Mouse (Mus musculus) embryonic facial prominence, embryonic 12.5 days (tissue): ENCODE measurements at regions not wholly inside any gene's neighbourhood (a gene's known extent, or its start where the extent isn't known, plus 50 kb on each side); places are given as distances from the start of the nearest gene placed in this dataset.

Source experiments
- ATAC-seq: fragments of 200-750 bp; cut with Nextera tagmentation; 2 replicates; pipeline ENCODE4 v1.8.0; 2017; ENCODE audit not compliant: insufficient number of reproducible peaks, insufficient read depth, low FRiP score, low TSS enrichment
- H3K27ac ChIP-seq: fragments of 300-500 bp; sonication (generic); 2 replicates; pipeline ENCODE4 v1.5.1; 2016; ENCODE audit warnings: mild to moderate bottlenecking
- H3K27me3 ChIP-seq: fragments of 300-500 bp; sonication (generic); 2 replicates; pipeline ENCODE4 v1.6.1; 2016; ENCODE audit warnings: mild to moderate bottlenecking, moderate library complexity
- H3K36me3 ChIP-seq: fragments of 300-500 bp; sonication (generic); 2 replicates; pipeline ENCODE4 v1.6.1; 2016; ENCODE audit warnings: mild to moderate bottlenecking
- H3K4me1 ChIP-seq: fragments of 300-500 bp; sonication (generic); 2 replicates; pipeline ENCODE4 v1.6.1; 2016
- H3K4me2 ChIP-seq: fragments of 300-500 bp; sonication (generic); replicated peaks from 2 replicates; pipeline ENCODE4 v1.6.1; 2016; ENCODE audit warnings: mild to moderate bottlenecking, moderate library complexity
- H3K4me3 ChIP-seq: fragments of 300-500 bp; sonication (generic); 2 replicates; pipeline ENCODE4 v1.5.1; 2016; ENCODE audit warnings: mild to moderate bottlenecking
- H3K9ac ChIP-seq: fragments of 300-500 bp; sonication (generic); 2 replicates; pipeline ENCODE4 v1.6.1; 2016; ENCODE audit warnings: mild to moderate bottlenecking, moderate library complexity
- H3K9me3 ChIP-seq: fragments of 300-500 bp; sonication (generic); 2 replicates; pipeline ENCODE4 v1.6.1; 2016; ENCODE audit warnings: mild to moderate bottlenecking, moderate library complexity
- WGBS: fragments of 180-500 bp; shearing (Covaris S2); methylation state at CpG from one replicate; pipeline ENCODE4 v1.1.7; 2016; 5-methylcytosine and 5-hydroxymethylcytosine counted together

DNA sequence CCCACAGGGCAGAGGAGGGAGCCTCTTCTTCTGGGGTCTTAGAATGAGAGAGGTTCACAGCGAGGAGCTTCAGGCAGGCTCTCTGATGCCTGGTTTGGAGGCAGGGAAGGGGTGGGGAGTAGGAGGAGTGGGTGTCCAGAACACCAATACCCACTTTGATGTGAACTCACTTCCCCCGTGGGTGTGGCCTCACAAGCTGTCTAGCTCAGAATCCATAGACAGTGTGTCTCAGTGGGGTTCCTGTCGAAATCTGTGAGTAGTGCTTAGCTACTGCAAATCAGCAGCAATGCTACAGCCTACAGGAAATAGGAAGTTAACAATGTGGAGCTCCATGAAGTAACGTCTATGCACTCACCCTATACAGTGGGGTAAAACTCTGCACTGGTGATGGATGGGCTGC, 102.5 kb upstream of the Mon1b start:
- no peaks in the 10 kb centered on the region for H3K4me1 ChIP-seq
- H3K27ac ChIP-seq, result no peak overlapping the region
- H3K4me3 ChIP-seq, result no peak overlapping the region
- WGBS, result 52% methylated on average over 4 of the region's 4 CpGs
- ATAC-seq, result 0 out of 2 replicates have a peak, but pooled peaks have one; percentile 49
- H3K4me2 ChIP-seq, result no peak overlapping the region
- no peak overlapping the region for H3K9ac ChIP-seq
- no peaks in the 10 kb centered on the region for H3K9me3 ChIP-seq
- no peaks in the 10 kb centered on the region for H3K27me3 ChIP-seq
- no peaks in the 10 kb centered on the region for H3K36me3 ChIP-seq

DNA sequence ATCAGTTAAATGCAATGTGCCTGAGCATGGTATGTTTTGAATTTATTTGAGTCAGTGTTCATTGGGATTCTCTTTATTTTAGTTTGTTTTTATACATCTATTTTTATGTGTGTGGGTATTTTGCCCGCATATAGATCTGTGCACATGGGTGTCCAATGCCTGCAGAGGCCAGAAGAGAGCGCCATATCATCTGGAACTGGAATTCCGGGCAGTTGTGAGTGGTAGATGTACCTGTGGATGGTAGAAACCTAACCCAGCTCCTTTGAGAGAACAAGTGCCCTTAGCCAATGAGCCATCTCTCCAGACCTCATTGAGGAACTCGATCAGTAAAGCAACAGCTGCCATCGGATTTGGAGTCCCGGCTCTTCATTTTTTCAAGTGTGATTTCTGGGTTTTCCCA, 94.0 kb upstream of the Mon1b start:
- Histone ChIP-seq H3K27ac (no peak overlapping the region), H3K4me2 (no peak overlapping the region), H3K36me3 (no peaks in the 10 kb centered on the region), H3K9ac (no peak overlapping the region), H3K27me3 (no peaks in the 10 kb centered on the region), H3K9me3 (no peaks in the 10 kb centered on the region), H3K4me1 (no peaks in the 10 kb centered on the region), H3K4me3 (no peak overlapping the region)
- ATAC-seq, result no peak
- WGBS, result 85% methylated on average over 6 of the region's 6 CpGs

DNA sequence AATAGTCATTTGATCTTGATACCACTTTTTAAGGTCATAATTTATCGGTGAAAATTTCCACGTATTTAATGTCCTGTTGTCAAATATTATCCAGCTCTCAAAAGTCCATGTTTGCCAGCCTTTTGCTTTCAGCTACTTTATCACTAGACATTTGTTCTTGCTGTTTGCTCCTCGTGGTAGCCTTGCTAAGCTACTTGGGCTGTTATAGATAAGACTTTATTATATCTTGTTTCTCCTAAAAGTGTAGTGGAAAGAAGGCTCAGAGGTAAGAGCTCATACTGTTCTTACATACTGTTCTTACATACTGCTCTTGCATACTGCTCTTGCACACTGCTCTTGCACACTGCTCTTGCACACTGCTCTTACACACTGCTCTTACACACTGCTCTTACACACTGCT, 93.3 kb upstream of the Mon1b start:
- Histone ChIP-seq H3K27ac (no peak overlapping the region), H3K9ac (no peak overlapping the region), H3K27me3 (no peaks in the 10 kb centered on the region), H3K9me3 (no peaks in the 10 kb centered on the region), H3K4me3 (no peak overlapping the region), H3K4me2 (no peak overlapping the region), H3K36me3 (no peaks in the 10 kb centered on the region), H3K4me1 (no peaks in the 10 kb centered on the region)
- ATAC-seq, result no peak
- WGBS, result 77% methylated on average over 3 of the region's 3 CpGs

DNA sequence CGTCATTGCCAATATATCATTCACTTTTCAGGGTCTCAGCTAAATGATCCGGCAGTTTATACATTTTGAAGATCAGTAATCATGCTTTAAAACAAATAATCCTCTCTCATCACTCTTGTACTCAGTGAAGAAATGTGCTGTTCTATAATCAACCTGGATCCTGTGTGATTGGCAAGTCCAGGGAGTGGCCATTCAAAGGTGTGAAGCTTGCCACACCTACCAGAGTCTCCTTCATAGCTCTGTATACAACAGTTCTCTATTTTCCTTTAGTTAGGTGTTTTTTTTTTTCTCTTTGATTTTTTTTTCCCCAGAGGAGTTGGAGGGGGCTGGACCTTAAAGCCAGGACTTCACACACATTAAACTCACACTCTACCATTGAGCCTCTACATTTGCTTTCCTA, 92.7 kb upstream of the Mon1b start:
- no peaks in the 10 kb centered on the region for H3K36me3 ChIP-seq
- no peaks in the 10 kb centered on the region for H3K9me3 ChIP-seq
- H3K27ac ChIP-seq, result no peak overlapping the region
- H3K9ac ChIP-seq, result no peak overlapping the region
- no peak overlapping the region for H3K4me2 ChIP-seq
- H3K4me1 ChIP-seq, result no peaks in the 10 kb centered on the region
- H3K4me3 ChIP-seq, result no peak overlapping the region
- no peaks in the 10 kb centered on the region for H3K27me3 ChIP-seq
- ATAC-seq, result no peak
- 81% methylated on average over 2 of the region's 2 CpGs for WGBS

DNA sequence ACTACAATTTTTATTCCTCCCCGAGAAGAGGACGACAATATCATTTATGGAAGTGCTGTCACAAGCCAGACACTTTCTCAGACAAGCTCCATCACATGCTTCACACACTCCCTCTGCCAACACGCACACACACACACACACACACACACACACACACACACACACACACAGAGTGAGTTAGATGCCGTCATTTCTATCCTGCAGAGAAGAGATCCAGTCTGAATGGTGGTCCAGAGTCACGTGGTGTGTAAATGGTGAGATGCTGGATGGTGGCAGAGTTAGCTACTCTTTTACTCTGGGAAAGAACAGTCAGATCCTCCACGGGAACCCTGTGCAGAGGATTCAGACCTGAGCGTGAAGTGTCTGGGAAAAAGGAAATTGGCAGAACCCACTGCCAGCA, 86.2 kb upstream of the Mon1b start:
- Histone ChIP-seq H3K4me3 (no peak overlapping the region), H3K9me3 (no peaks in the 10 kb centered on the region), H3K4me2 (no peak overlapping the region), H3K27me3 (no peaks in the 10 kb centered on the region), H3K4me1 (no peaks in the 10 kb centered on the region), H3K36me3 (no peaks in the 10 kb centered on the region), H3K27ac (no peak overlapping the region), H3K9ac (no peak overlapping the region)
- 82% methylated on average over 7 of the region's 7 CpGs for WGBS
- ATAC-seq, result no peak

DNA sequence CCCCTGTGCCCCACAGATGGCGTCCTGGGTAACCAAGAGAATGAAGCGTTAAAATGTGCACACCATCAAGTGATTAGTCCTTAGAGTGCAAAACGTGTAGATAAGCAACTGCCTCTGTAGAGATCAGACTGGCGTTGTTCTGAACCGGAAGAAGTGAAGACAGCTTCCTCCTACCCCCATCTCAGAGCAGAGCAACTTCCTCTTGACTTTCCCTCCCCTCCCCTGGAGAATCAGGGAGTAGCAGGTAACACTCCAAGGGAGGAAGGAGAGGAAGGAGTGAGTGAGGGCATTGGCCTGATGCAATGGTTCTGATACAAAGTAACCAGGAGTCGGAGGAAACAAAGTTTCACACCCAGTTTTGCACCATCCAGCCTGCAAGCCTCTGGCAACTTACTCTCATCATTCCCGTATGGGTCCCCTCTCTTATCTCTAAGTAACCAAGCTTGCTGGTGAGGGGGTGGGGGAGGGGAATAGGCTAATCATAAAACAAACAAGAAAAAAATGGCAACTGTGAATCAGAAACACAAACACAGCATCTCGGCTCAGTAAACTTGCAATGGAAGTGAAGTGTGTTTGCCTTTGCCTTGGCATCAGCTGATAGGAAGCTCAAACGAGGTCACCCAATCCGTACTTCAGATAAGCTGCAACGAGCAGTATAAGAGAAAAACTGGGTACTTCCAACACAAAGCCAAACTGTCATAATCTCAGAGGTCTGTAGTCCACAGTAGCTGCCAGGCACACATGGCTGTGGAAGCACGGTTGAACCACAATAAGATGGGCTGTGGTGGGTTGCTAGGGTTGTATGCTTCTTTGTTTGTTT, 83.7 kb upstream of the Mon1b start:
- Histone ChIP-seq H3K9me3 (no peaks in the 10 kb centered on the region), H3K36me3 (no peaks in the 10 kb centered on the region), H3K4me1 (no peaks in the 10 kb centered on the region), H3K4me3 (no peak overlapping the region), H3K4me2 (no peak overlapping the region), H3K9ac (no peak overlapping the region), H3K27ac (no peak overlapping the region), H3K27me3 (no peaks in the 10 kb centered on the region)
- ATAC-seq, result no peak
- WGBS, result 75% methylated on average over 12 of the region's 12 CpGs

DNA sequence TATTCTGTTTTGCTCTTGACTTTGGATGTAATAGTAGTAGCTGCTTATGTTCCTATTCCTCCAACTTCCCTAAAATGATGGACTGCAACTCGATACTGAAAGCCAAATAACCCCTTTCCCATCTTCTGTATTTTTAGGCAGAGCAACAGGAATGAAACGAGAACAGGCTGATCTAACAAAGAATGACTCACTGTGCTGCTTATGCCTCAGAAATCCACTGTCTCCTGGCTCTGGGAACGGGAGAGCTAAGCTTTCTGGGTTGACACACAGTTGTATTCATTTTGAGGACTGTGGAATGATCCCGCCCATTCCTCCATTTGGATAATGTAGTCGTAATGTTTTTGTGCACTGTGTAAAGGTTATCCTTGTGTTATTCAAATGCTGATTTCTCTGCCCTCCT, 82.6 kb upstream of the Mon1b start:
- H3K4me2 ChIP-seq, result no peak overlapping the region
- H3K36me3 ChIP-seq, result no peaks in the 10 kb centered on the region
- no peak overlapping the region for H3K9ac ChIP-seq
- H3K4me3 ChIP-seq, result no peak overlapping the region
- no peaks in the 10 kb centered on the region for H3K9me3 ChIP-seq
- 62% methylated on average over 5 of the region's 5 CpGs for WGBS
- no peaks in the 10 kb centered on the region for H3K27me3 ChIP-seq
- H3K4me1 ChIP-seq, result no peaks in the 10 kb centered on the region
- H3K27ac ChIP-seq, result no peak overlapping the region
- no peak for ATAC-seq

DNA sequence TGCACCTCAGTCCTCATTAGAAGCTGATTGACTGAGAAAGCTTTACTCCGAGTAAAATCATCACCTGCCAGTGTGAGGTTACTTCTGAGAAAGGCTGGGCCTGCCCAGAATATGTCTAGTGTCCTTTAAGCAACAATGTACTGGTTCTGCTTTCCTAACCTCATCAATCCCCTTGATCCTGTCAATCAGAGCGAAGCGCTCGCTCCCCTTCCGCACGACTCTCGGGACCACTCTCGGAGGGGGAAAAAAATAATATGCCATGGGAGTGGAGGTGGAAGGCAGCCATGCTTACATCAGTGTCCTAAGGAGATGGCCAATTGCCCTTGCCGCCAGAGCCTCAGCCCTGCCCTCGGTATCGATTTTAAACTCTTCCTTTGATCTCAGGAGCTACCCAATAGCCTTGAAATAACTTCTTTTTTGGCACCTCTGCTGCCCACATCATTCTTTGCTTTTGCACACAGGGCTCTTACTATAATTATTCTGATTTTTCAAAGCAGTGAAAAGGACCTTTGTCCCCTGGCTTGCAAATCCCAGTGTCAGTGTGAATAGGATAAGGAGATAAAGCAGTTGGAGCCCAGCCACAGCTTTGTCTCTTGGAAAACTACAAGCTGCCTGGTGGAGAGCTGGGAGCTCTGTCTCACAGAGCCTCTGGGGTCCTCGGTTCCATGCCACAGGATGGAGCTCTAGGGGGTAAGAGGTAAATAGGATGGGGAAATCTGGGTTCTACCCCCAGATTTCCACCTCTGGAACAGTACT, 80.5 kb upstream of the Mon1b start:
- no peak for ATAC-seq
- Histone ChIP-seq H3K4me2 (0 out of 2 replicates have a peak overlapping the region, but pooled peaks have one; percentile 10), H3K9ac (no peak overlapping the region), H3K4me1 (no peaks in the 10 kb centered on the region), H3K4me3 (no peak overlapping the region), H3K27me3 (no peaks in the 10 kb centered on the region), H3K9me3 (no peaks in the 10 kb centered on the region), H3K36me3 (no peaks in the 10 kb centered on the region), H3K27ac (no peak overlapping the region)
- 23% methylated on average over 12 of the region's 12 CpGs for WGBS

DNA sequence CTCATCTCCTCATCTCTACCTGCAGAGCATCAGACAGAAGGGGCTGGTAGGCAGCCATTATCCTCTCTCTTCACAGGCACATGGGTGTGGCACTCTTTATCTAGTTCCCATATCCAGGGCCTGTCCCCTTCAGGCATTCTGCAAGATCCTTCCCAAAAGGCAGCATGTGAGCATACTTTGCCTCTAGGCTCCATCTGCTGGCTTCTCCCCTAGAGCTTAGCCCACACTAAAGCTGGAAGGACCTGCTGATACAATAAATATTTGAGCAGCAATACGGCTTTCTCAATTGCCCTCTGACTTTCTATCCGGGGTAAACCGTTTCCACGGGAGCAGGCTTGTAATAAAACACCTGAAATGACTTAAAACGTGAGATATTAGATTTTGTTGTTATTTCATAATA, 78.4 kb upstream of the Mon1b start:
- Histone ChIP-seq H3K9me3 (no peaks in the 10 kb centered on the region), H3K9ac (no peak overlapping the region), H3K4me3 (no peak overlapping the region), H3K4me2 (no peak overlapping the region), H3K36me3 (no peaks in the 10 kb centered on the region), H3K4me1 (no peaks in the 10 kb centered on the region), H3K27me3 (no peaks in the 10 kb centered on the region), H3K27ac (no peak overlapping the region)
- no peak for ATAC-seq
- WGBS, result 71% methylated on average over 5 of the region's 5 CpGs

DNA sequence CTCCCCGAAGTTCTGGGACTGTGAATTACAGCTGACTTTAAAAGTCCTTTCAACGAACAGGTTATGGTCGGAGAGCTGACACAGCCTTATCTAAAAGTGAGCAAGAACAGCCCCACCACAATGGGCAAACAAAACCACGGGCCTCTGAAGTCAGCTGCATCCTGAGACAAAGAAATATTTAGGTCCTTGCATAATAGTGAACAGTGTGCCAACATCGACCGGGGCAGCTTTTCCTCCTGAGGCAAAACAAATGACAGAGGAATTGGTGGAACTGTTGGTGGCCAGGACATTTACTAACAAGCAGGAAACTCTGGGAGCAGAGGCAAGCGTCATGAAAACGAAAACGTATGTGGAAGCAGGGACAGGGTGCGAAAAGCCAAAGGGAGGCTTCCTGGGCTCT, 54.3 kb upstream of the Mon1b start:
- H3K27ac ChIP-seq, result no peak overlapping the region
- ATAC-seq, result no peak
- H3K27me3 ChIP-seq, result no peaks in the 10 kb centered on the region
- no peak overlapping the region for H3K9ac ChIP-seq
- WGBS, result 32% methylated on average over 10 of the region's 10 CpGs
- no peaks in the 10 kb centered on the region for H3K36me3 ChIP-seq
- no peak overlapping the region for H3K4me2 ChIP-seq
- peaks cover 12% of the 10 kb centered on the region for H3K4me1 ChIP-seq
- H3K4me3 ChIP-seq, result no peak overlapping the region
- no peaks in the 10 kb centered on the region for H3K9me3 ChIP-seq

DNA sequence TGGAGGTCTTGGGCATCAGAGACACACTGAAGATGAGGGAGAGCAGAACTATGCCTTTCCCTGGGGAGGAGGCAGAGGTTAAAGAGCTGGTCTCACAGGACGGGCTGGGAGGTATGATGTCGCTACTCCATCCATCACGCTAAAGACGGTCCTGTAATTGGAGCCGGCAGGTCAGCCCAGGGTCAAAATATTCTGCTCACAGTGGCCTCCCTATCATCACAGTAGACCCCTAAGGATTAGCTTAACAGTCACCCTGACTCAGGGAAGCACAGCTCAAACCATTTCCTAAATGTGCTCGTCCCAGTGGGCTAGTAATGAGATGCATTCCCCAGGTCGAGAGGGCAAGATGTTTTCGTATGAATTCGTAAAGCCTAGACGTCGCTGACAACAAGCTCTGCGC, 53.7 kb upstream of the Mon1b start:
- no peak overlapping the region for H3K27ac ChIP-seq
- no peaks in the 10 kb centered on the region for H3K36me3 ChIP-seq
- 12% methylated on average over 12 of the region's 12 CpGs for WGBS
- H3K9ac ChIP-seq, result no peak overlapping the region
- no peaks in the 10 kb centered on the region for H3K9me3 ChIP-seq
- no peak for ATAC-seq
- peaks cover 12% of the 10 kb centered on the region for H3K4me1 ChIP-seq
- no peak overlapping the region for H3K4me3 ChIP-seq
- no peaks in the 10 kb centered on the region for H3K27me3 ChIP-seq
- H3K4me2 ChIP-seq, result 0 out of 2 replicates have a peak overlapping the region, but pooled peaks have one; percentile 7
